Mouse (Mus musculus) B cell, adult 2 months (primary cell): ENCODE results near the gene Vax1.

Experiments
- DNase-seq, 2 experiments: peaks; one replicate each; pipeline ENCODE4 v3.0.0; 2022

The Vax1 gene

DNA sequence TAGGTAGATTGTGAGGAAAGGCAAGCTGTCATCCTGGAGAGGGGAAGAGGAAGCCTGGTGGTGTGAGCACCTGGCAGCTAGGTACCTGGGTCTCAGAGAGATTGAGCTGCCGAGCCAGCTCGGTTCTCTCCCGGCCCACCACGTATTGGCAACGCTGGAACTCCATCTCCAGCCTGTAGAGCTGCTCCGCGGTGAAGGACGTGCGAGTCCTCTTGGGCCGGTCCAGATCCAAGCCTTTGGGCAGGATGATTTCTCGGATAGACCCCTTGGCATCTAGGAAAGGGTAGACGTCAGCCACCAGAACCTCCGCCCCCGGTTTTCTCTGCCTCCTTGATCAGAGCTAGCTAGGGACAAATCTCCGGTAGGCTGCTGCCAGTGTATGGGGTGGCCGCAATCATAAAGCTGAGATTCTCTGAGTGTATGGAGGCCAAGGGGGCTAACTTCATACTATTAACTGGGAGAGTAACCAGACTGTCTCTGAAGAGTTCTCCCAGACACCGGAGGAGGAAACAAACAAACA, 1.4 kb downstream of the Vax1 start:
- DNase-seq: no peak

DNA sequence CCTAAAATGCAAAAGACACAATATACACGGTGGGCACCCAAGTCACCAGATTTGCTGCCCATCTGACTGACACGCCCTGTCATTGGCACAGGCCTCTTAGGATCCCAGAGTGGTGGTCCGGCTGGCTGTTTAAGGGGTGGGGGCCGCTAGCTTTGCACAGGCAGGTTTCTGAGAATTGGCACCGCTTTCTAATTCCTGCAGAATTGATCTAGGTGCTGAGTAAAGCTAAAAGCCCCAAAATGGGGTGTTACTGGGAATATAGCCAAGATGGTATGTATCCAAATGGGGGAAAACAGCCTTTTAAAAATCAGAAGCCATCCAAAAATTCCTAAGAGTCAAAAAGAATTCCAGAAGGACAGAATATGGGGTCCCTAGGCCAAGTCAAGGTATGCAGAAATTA, 2.0 kb downstream of the Vax1 start:
- DNase-seq: no peak

DNA sequence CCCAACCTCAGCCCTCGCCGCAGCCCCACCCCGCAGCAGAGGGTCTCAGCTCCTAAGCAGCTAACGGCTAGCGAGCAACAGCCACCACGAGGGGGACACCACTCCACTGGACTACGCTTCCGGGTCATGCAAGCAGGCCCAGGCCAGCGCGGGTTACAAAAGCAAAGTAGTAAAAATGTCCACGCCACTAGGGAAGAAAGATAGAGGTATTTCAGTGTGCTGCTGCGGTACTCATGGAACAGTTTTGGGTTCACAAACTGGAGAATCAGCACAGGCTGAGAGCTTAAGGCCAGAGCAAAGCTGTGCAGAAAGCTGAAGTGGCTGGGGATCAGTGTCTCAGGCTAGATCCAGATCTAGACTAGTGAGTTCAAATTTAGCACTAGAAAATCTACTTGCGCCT, 3.0 kb downstream of the Vax1 start:
- no peak for DNase-seq

DNA sequence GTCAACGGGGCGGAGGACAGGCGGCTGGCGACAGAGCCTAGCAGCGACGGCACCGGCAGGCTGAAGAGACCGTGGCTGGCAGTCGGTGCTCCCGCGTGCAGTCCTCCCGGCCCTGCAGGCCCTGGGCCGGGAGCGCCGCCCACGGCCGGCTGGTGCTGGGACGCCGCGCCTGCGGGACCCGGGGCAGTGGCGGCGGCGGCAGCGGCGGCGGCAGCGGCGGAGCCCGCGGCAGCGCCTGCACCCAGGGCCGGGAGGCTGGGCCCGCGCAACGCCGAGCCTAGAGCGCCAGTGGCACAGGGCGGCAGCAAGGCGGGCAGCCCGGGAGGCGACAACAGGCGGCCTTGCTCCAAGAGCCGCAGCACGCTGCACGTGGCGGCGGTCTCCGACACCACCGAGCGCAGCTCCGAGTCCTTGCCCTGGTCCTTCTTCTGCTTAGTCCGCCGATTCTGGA, 3.5 kb downstream of the Vax1 start:
- DNase-seq: no peak

DNA sequence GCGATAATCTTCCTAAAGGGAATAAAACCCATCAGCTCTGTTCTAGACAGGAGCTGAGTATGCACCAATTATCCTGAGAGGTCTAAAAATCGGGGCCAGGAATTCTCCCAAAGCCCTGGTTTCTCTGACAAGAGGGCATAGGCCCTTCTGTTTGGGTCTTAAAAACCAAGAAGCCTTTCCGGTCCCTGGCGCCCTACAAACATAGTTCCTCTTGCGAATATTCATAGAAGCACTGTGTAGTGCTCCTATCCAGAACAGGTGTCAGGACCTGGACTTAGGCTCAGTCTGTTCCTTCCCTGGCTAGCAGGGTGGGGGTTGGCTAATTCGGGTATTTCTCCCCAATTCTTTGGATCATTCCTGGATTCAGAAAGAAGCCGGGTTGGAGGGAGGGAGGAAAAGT, 4.3 kb downstream of the Vax1 start:
- no peak for DNase-seq

DNA sequence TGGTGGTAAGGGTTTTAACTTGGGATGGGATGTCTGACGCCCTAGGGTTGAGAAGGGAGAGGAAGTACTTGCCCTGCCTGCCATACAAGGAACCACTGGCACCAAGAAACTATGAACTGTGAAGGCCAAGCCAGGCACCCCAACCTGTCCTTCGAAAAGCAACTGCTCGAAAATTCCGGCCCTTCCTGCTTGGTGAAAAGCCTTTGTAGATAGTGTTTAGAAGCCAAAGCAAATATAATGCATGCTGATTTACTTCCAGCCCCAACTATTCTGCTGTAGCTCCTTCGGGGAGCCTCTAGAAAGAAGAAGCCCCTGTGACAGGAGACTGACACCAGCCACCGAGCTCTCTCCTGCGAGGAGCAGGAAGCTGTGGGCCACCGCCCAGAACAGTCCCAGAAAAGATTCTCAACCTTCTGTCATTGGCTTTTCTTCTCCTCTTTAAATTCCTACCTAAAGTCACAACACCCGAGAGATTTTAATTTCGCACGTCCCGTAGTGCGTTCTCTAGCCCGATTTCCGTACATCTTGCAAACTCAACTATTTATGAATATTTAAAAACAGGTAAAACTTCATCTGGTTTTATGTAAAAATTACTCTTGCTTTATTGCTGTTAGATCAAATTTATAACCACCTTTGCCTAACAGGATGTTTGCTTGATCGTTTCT, 4.8 kb downstream of the Vax1 start:
- no peak for DNase-seq

DNA sequence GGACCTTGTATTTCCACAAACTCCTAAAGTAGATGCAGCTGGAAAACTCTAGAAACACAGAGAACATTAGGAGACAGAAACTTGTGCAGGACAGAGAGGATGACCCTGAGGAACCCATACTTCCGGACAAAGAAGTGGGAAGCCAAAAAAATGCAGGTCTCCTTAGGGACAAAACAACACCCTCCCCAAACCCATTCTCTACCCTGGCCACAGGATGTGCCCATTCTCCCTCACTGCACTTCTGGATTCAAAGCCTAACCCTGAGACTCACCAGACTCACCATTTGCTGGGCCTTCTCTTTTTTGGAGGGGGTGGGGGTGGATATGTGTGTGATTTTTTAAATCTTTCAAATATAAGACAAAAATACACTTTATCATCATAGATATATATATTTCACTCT, 5.7 kb downstream of the Vax1 start:
- DNase-seq: no peak

DNA sequence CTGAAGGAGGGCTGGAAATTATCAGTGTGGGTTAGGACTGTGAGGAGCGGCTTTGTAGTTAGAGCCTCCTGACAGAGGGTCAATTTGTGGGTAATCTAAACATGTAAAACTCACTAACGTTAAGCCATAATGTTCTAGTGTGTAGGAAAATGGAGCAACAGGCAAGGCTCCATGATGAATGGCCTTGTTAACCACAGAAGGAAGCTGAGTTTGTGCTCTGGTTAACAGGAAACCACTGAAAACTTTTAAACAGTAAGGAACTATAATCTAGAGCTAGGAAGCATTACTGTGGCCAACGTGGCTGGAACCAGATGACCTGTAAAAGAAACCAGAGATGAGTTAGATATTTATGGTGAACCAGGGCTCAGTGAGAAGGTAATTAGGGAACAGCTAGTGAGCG, 13.2 kb downstream of the Vax1 start:
- DNase-seq: no peak

DNA sequence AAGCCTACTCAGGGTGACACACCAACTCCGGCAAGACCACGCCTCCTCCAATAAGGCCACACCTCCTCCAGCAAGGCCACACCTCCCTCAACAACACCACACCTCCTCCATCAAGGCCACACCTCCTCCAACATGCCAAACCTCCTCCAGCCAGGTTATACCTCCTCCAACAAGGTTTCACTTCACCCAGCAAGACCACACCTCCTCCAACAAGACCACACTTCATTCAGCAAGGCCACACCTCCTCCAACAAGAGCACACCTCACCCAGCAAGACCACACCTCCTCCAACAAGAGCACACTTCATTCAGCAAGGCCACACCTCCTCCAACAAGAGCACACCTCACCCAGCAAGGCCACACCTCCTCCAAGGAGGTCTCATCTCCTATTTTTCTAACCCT, 15.7 kb downstream of the Vax1 start:
- DNase-seq: no peak

DNA sequence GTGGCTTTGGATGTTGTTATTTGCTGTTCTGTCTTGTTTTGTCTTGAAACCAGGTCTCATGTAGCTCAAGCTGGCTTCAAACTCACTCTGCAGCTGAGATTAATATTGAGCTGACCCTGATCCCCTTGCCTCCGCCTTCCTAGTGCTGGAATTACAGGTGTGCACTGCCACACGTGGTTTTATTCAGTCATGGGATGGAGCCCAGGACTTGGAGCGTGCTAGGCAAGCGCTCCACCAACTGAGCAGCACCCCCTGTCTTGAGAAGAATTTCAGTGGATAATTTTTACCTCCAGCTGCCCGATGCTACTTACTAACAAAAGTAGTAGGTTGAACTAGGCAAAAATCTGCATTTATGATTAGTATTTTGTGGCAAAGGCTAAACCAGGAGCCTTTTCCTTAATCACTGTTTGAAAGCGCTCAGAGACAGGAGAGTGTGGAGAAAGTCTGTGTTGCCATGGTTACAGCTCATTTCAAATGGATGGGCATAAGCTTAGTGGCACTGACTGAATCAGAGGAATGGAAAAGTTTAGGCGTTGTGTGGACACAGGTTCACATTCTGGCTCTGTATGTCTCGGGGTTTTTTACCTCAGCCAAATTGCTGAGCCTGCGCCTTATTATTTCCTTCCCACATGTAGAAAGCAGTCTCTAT, 24.2 kb downstream of the Vax1 start:
- DNase-seq: no peak

DNA sequence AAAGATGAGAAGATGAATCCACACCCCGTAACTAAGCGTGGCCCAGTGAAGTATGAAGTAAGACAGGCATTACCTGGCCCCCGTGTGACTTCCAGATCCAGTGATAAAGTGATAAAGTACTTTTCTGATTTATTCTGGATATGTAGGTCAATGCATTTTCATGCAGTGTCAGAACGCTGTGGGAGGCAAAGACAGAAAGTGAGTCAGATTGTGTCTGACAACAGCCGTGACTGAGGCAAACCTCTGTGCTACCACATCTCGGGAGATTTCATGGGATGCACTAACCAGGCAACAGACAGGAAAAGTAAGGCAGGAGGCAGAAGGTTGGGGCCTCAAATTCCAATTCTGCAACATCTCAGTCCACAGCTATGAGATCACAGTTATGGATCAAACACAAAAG, 24.8 kb downstream of the Vax1 start:
- DNase-seq: no peak

DNA sequence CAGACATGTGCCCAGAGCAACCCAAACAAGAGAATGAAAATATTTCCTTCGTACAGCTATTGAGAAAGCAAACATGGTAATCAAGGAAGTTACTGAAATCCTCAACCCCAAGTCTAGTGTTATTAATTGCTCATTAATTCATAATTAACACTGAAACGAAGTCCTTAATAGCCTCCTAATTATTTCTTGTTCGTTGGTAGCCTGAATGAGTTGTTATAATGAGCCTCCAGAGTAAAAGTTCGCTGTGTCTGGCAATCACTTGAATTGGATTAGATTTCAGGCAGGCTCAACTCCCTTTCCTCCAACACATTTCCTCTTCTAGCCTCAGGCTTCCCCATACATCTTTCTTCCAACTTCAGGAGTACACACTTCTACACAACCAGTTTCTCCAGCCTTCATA, 27.6 kb downstream of the Vax1 start:
- DNase-seq: no peak

DNA sequence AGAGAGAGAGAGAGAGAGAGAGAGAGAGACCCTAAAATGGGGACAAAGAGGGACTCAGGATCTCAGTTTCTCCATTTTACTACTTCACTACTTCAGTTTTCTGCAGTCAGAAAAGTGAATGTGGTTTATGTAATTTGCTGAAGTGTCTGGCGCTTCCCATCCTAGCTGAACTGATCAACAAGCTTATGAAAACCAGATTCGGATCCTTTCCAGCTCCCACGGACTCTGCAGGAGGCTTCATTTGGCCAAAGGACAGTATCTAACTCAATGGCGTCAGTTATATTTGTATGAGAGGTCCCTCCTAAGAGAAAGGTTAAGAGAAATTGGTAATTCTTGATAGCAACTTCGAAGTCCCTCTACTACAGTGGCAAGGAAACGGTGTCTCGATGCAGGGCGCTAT, 34.5 kb downstream of the Vax1 start:
- no peak for DNase-seq

DNA sequence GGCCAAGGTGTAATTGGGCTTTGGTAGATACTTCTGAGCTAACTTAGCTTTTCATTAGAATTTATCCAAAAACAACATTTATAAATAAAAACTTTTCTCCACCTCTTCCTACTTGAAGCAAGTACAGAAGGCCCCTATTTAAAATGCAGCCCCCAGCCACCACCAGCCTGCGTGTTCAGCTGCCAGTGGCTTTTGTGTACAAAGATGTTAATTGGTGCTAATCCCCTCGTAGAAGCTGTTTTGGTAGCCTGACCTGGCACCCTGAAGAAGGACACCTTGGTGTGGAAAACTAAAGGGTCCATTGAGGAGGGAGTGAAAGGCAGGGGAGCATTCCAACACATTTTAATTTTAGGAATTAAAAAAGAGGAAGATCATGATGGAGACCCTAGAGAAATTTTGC, 34.9 kb downstream of the Vax1 start:
- DNase-seq: no peak

DNA sequence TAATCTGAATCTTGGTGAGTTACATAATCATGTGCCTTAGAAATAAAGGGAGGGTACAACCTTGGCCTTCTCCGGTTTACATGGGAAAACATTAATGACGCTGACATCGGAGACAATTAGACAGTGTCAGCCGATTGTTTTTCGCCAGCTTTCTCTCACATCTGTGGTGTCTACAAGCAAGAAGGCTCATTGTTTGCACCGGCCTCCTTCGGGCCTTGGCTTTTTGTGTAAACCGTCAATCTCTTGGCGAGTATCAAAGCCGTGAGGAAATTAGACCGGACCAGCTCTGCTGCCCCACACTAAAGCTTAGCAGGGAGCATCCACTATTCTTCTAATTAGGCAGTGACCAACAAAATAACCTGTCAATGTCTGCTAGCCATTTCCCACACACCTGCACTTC, 36.7 kb downstream of the Vax1 start:
- DNase-seq: no peak

DNA sequence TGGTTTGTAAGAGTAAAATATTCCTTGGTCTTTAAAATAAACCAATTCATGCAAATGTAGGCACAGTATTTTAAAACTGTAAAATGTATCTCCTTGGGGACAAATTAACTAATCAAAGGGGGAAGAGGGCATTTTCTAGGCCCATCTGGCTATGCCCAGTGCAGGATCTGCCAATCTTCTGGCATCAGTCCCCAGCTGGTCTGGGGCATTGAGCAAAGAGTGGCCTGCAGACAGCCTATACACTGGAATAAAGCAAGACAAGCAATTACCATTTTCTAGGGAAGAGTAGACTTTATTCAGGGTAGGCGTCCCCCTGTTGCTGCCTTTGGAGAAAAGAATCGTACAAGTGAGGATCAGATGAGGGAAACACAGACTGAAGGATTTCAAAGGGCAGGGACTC, 40.2 kb downstream of the Vax1 start:
- no peak for DNase-seq

DNA sequence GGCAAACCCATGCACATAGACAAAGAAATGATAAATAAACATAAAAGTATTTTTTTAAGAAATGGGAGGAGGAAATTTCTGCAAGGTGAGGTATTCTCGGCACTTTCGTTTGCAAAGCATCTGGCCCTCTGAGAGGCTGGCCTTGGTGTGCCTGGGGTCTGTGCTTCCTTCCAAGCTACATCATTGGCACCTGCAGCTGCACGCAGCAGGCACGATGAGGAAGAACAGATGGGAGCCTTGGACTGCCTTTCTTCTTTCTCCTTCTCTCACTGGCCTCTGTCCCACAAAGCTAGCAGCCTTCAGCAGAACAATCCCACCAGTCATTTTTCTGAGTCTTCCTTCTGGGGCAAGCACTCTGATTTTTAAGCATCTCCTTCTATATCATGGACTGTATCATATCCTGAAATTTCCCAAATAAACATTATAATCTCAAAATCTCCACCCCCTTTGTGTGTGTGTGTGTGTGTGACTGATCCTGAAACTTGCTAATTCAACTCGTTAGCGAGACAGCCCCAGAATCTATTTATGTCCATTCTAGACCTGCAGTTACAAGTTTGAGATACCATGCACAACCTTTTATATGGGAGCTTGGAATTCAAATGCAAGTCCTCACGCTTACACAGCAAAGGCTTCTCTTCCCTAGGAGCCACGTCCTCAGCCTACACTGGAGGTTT, 41.2 kb downstream of the Vax1 start:
- no peak for DNase-seq

DNA sequence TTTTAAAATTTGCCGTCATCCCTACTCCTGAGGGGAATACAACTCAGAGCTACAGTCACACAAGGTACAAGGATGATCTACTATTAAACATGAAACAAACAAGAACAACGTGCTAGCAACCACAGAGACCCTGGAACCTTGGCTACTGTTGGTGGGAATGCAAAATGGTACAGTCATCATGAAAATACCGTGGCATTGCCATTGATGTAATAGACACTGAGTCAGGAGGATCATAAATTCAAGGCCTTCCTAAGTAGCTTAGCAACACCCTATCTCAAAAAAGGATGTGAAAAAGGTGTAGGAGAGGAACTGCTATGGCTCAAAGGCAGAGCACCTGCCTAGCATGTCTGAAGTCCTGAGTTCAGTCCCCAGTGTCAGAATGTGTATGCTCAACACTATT, 42.4 kb downstream of the Vax1 start:
- no peak for DNase-seq
